Mouse (Mus musculus) olfactory bulb, adult 2 months (tissue): ENCODE results near the gene Ankrd44.

Experiments used
- CTCF ChIP-seq: fragments of 200-500 bp; IDR thresholded peaks from 2 replicates; pipeline ENCODE4 v1.5.1; 2012; ENCODE audit warnings: low read depth, mild to moderate bottlenecking, low read length, moderate library complexity; ENCODE audit not compliant: insufficient read depth
- POLR2A ChIP-seq: fragments of 200-500 bp; IDR thresholded peaks from 2 replicates; pipeline ENCODE4 v1.6.1; 2012; ENCODE audit warnings: mild to moderate bottlenecking, low read depth, low read length, moderate library complexity; ENCODE audit not compliant: insufficient read depth

DNA sequence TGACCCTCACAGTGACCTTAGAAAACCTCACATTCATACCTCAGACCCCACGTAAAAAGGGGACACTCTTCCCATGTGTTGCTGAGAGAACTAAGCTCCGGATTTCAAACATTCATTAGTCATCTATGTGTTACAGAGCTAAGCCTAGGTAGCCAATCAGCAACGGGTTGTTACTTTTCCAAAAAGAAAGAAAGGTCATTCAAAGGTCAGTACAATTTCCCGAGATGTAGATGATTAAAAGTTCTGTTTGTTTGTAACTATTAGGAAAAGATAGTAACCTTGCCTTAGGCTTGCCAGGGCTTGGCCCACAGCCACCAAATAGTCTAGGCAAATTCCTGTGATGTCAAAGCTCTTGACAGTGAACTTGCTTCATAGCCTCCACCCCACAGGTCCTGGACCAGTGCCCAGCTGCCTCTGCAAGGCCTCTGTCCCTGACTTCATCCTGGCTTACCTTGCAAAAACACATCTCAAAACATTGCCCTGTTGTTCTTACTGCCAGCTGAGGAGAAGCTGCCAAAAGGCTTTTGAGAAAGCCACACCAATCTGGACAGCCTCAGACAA, 99.7 kb downstream of the Ankrd44 start:
- no peak for TF ChIP-seq CTCF
- no peak for TF ChIP-seq POLR2A
